Mouse (Mus musculus) G1E (cell line): ENCODE measurements around the gene Fezf2. TPM values are rescaled to one million over a fixed set of nuclear protein-coding genes. Genes with fewer than 3 reads are reported as not detected.

Source experiments
- ATAC-seq: 2 replicates; pipeline ENCODE4 v1.8.0; 2016; ENCODE audit warnings: mild to moderate bottlenecking; ENCODE audit not compliant: insufficient number of reproducible peaks, poor library complexity, low FRiP score, severe bottlenecking; ENCODE audit errors: extremely low read depth
- DNase-seq: peaks from one replicate; pipeline ENCODE4 v3.0.0; 2012; ENCODE audit warnings: low spot score
- H3K27me3 ChIP-seq: 2 replicates; pipeline ENCODE4 v1.6.1; 2012; ENCODE audit warnings: mild to moderate bottlenecking, low read length, inconsistent platforms; ENCODE audit not compliant: insufficient read depth
- H3K36me3 ChIP-seq: replicated peaks from 2 replicates; pipeline ENCODE3; 2012; ENCODE audit warnings: mild to moderate bottlenecking, inconsistent platforms
- H3K4me1 ChIP-seq: 2 replicates; pipeline ENCODE4 v1.6.1; 2012; ENCODE audit warnings: low read depth, low read length, inconsistent platforms, mixed read lengths; ENCODE audit not compliant: insufficient read depth
- H3K4me3 ChIP-seq: 2 replicates; pipeline ENCODE4 v1.5.1; 2012; ENCODE audit warnings: low read depth, mild to moderate bottlenecking, inconsistent platforms, low read length, moderate library complexity, mixed read lengths
- H3K9me3 ChIP-seq: replicated peaks from 2 replicates; pipeline ENCODE4 v1.6.1; 2012; ENCODE audit warnings: inconsistent platforms
- CTCF ChIP-seq: IDR thresholded peaks from 2 replicates; pipeline ENCODE4 v1.5.1; 2012; ENCODE audit warnings: low read depth, low read length, inconsistent platforms, mixed read lengths
- GATA1 ChIP-seq: IDR thresholded peaks from 2 replicates; pipeline ENCODE4 v1.6.1; 2012; ENCODE audit warnings: borderline replicate concordance, low read length, inconsistent platforms, mixed read lengths
- GATA2 ChIP-seq: IDR thresholded peaks from 2 replicates; pipeline ENCODE4 v1.6.1; 2012; ENCODE audit warnings: low read depth, low read length, inconsistent platforms, borderline replicate concordance
- POLR2AphosphoS5 ChIP-seq: IDR thresholded peaks from 2 replicates; pipeline ENCODE4 v1.6.1; 2012; ENCODE audit warnings: low read depth, low read length, inconsistent platforms; ENCODE audit not compliant: insufficient replicate concordance
- TAL1 ChIP-seq: conservative IDR thresholded peaks from 2 replicates; pipeline ENCODE4 v1.6.1; 2012; ENCODE audit warnings: low read depth, low read length, inconsistent platforms, mixed read lengths
- polyA plus RNA-seq: library from polyadenylated mRNA; stranded (reverse); fragments of >175 nt; gene quantifications from 2 replicates; pipeline ENCODE4 v1.2.3, GENCODE M21; 2012
- total RNA-seq, 2 experiments: library from RNA; stranded (forward) in 1 of 2; stranded (reverse) in 1 of 2; fragments of 200-1000 nt in 1 of 2; fragments of >200 nt in 1 of 2; fragmentation: Nextera tagmentation in 1 of 2; gene quantifications; 2 replicates each; pipeline ENCODE4 v1.2.3; 2014 to 2017

Fezf2 gene
- total and polyA plus RNA-seq, 3 experiments = 0.11 TPM; not detected in 2

DNA sequence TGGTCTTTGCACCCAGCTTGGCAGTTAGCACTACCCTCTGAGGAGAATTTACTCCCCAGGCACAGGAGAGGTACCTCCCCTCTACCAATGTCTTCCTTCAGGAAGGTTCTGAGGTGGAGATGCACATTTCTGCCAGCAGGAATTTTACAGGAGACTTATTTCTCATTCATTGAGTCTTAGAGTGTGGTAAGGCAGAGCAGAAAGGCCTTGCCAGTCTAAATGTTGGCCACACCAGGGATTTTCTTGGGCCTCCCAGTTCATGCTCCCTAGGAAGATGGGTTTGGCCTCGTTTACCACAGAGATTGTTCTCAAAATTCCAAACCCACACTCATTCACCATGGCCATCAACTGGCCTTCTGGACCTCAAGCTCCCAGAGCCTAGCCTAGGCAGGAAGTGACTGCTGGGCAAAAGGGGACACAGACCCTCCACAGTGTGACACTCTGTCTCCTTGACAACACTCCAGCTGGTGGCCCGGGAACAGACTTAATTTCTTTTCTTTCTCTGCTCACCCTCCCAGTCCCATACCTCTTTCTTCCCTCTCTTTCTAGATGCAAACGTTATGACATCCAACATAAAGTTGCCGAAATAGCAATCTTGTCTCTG lies 40.3 kb upstream of the Fezf2 start:
- no peaks in the 10 kb centered on the region for H3K4me1 ChIP-seq
- TF ChIP-seq CTCF = no peak
- TF ChIP-seq GATA1 = no peak
- TF ChIP-seq POLR2AphosphoS5 = no peak
- no peak for TF ChIP-seq GATA2
- TF ChIP-seq TAL1 = no peak
- H3K4me3 ChIP-seq = no peak overlapping the region
- no peaks in the 10 kb centered on the region for H3K27me3 ChIP-seq
- H3K36me3 ChIP-seq = no peaks in the 10 kb centered on the region
- DNase-seq (no peak), ATAC-seq (no peak)
- H3K9me3 ChIP-seq = no peaks in the 10 kb centered on the region

DNA sequence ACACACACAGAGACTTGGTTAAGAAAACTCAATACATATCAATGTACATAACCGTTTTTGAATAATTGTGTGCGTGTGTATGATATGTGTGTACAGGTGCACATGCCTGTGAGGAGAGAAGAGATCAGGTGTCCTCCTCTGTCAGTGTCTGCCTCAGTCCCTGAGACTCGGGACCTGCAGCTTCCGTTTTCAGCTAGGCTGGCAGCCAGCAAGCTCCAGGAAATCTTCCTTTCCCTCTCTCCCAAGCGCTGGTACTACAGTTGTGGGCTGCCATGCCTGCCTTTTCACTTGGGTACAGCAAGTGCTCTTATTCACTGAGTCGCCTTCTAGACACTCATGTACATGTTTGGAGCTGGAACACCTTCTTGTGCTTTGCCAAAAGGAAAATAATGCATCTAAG lies 39.2 kb upstream of the Fezf2 start:
- ATAC-seq = no peak
- TF ChIP-seq TAL1 = no peak
- no peak for TF ChIP-seq GATA2
- no peak for TF ChIP-seq CTCF
- no peak for TF ChIP-seq POLR2AphosphoS5
- no peak for TF ChIP-seq GATA1

DNA sequence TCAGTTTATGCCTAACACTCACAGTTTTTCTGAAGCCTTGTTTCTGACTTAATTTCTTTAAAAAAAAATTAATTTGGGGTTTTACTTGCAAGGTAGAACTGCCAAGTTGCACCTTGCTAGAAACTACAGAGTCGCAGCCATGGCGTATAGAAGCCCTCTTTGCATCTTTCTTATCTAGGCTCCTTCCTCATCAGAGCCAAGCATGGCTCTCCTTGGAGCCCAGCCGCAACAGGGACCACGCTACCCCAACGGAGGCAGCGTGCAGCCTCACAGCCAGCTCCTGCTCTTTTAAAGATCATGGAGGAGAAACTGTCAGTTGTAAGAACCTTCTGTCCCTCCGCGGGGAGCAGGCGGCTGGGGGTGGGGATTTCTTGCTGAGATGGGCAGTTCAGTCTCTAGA lies 29.9 kb upstream of the Fezf2 start:
- H3K4me3 ChIP-seq = no peak overlapping the region
- ATAC-seq = no peak

More for the DNA sequence above, 39.2 kb upstream of the Fezf2 start:
- Histone ChIP-seq H3K4me3 (no peak overlapping the region), H3K27me3 (no peaks in the 10 kb centered on the region), H3K9me3 (no peaks in the 10 kb centered on the region), H3K4me1 (no peaks in the 10 kb centered on the region), H3K36me3 (no peaks in the 10 kb centered on the region)
- DNase-seq = no peak

DNA sequence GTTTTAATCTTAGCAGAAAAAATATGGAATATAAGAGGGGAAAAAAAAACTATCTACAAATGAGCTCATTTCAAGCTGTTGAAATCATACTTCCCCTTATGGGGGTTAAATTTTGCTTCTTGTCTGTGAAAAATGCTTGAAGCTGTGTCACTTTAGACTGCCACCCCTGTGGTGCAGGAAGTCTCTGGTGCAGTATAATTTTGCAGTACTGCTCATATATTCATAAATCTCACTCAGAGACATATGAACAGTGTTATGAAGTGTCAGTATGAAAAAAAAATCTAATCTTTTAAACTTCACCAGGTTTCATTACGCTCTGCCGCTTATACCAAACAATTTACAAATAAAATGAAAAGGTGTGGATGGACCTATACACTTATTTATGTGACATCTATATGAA lies 29.3 kb upstream of the Fezf2 start:
- H3K9me3 ChIP-seq = no peaks in the 10 kb centered on the region
- no peaks in the 10 kb centered on the region for H3K27me3 ChIP-seq
- H3K36me3 ChIP-seq = no peaks in the 10 kb centered on the region
- no peak overlapping the region for H3K4me3 ChIP-seq
- DNase-seq = no peak
- TF ChIP-seq GATA1 (no peak), CTCF (no peak), GATA2 (no peak), POLR2AphosphoS5 (no peak), TAL1 (no peak)
- H3K4me1 ChIP-seq = no peaks in the 10 kb centered on the region
- no peak for ATAC-seq

More for the DNA sequence above, 29.9 kb upstream of the Fezf2 start:
- H3K9me3 ChIP-seq = no peaks in the 10 kb centered on the region
- no peaks in the 10 kb centered on the region for H3K27me3 ChIP-seq
- no peaks in the 10 kb centered on the region for H3K4me1 ChIP-seq
- H3K36me3 ChIP-seq = no peaks in the 10 kb centered on the region
- TF ChIP-seq POLR2AphosphoS5 = no peak
- TF ChIP-seq GATA1 = no peak
- TF ChIP-seq TAL1 = no peak
- no peak for TF ChIP-seq GATA2
- TF ChIP-seq CTCF = no peak
- DNase-seq = no peak

DNA sequence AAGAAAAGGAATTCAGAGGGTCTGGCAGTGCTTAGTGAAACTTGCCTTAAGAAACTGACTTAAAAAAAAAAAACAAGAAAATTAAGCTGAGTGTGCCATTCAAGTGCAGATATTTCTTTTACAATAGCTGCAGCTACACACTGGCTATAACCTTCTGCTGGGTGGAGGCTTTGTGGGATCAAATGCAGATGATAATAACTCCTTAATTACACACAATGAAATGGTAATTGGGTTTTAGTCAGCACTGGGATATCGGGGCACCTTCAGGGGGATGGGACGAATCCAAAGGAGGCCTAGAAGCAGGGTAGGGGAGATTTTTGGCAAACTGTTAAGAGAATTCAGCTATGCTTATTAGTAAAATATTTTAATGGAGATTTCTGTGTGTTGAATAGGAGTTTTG lies 27.5 kb upstream of the Fezf2 start:
- ATAC-seq (no peak), DNase-seq (no peak)
- H3K4me1 ChIP-seq = no peaks in the 10 kb centered on the region
- no peak overlapping the region for H3K4me3 ChIP-seq
- H3K9me3 ChIP-seq = no peaks in the 10 kb centered on the region
- H3K27me3 ChIP-seq = no peaks in the 10 kb centered on the region
- TF ChIP-seq GATA1 = no peak
- no peak for TF ChIP-seq POLR2AphosphoS5
- no peak for TF ChIP-seq TAL1
- no peak for TF ChIP-seq GATA2
- H3K36me3 ChIP-seq = no peaks in the 10 kb centered on the region

DNA sequence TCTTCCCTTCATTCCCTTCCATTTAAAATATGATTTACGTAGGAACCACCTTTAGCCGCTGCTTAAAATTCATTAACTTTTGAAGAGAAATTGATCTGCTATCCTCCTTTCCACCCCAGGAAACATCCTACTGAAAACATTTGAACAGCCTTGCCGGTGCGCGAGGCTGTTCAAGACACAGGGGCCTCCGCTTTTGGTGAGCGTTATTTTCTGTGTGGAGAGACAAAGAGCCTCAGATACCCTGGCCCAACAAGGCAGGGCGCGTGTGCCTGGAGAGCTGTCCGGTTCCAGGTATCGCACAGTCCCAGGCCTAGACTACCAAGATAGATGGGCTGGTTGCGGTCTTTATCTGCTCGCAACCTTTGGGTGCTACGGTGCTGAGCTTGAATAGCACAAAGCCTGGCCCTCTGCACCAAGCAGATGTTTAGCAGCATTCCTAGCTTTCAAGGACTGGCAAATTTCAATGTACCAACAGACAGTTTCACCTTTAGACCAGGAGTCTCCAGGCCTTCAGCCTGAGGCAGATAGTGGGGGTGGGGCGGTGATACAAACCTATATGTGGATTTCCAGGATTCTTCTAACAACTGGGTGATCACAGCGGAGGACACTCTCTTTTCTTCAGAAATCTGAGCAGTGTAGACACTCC lies 2.4 kb upstream of the Fezf2 start:
- no peaks in the 10 kb centered on the region for H3K36me3 ChIP-seq
- DNase-seq (no peak), ATAC-seq (no peak)
- peaks cover 7% of the 10 kb centered on the region; the same call in 1 of the 2 replicates for H3K27me3 ChIP-seq
- TF ChIP-seq GATA1 = no peak
- TF ChIP-seq GATA2 = no peak
- no peak for TF ChIP-seq CTCF
- TF ChIP-seq TAL1 = no peak
- no peak for TF ChIP-seq POLR2AphosphoS5
- no peaks in the 10 kb centered on the region for H3K4me1 ChIP-seq
- no peak overlapping the region for H3K4me3 ChIP-seq
- H3K9me3 ChIP-seq = peaks cover 12% of the 10 kb centered on the region

DNA sequence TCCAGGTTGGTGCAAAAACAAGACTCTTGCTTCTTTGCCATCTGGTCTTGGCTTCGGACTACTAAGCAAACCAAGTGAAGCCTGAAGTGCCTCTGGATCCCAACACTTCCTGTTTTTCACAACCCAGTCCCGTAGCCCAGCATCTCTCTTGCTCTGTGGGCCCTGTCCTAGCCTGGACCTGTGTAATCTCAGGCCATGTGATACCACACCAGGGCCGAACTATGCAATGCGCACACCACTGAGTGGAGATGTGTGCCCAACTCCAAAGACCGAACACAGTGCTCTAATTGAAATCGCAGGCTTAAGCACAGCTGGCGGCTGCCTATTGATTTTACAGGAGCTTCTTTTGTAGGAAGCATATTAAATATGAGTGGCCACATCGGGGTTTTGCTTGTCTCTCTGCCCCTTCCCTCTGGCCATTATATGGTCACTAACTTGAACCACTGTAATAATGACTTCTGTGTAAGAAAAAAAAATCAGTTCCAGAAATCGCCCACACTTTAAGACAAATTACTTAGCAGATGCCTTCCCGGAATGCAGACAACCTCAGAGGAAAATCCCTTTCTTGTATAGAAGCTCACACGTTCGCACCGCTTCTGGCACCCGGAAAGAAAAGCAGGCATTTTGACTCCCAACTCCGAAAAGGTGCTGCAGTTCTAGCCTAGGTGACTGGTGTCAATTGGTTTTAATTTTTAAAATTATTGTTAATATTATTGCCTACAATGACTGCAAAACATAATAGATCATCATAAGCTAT lies 1.5 kb upstream of the Fezf2 start:
- TF ChIP-seq TAL1 (no peak), CTCF (no peak), GATA1 (no peak), POLR2AphosphoS5 (no peak), GATA2 (no peak)
- H3K9me3 ChIP-seq = peaks cover 18% of the 10 kb centered on the region
- no peak overlapping the region for H3K4me3 ChIP-seq
- DNase-seq (no peak), ATAC-seq (no peak)
- H3K36me3 ChIP-seq = no peaks in the 10 kb centered on the region
- peaks cover 7% of the 10 kb centered on the region; the same call in 1 of the 2 replicates for H3K27me3 ChIP-seq
- no peaks in the 10 kb centered on the region for H3K4me1 ChIP-seq
